Mouse (Mus musculus) heart, postnatal 14 days (tissue): ENCODE data around the gene Sppl2a. TPM values are rescaled to one million over a fixed set of nuclear protein-coding genes. Genes with fewer than 3 reads are reported as not detected.
A peak's percentile ranks its signal among the peaks of the same experiment; 100 is the strongest.
"Not testable (repeated sequence)": the region's sequence is repeated elsewhere in the genome, so short reads cannot be mapped to it uniquely, and the experiment has no call there.

ENCODE experiments used
- DNase-seq, 2 experiments: peaks; one replicate each; pipeline ENCODE4 v3.0.0; 2021 to 2022
- intact Hi-C: fragments of 180-260 bp; cut with DNase I; formaldehyde crosslinking; loops from one replicate; pipeline ENCODE4 v1.15.1; 2025
- long read RNA-seq, 2 experiments: library from polyadenylated mRNA; stranded (forward); transcript quantifications; one replicate each; pipeline ENCODE4 v2.0.0; 2021
- total RNA-seq, 2 experiments: library from RNA; stranded (reverse); gene quantifications; 2 replicates each; pipeline ENCODE4 v1.2.3; 2021

Sppl2a gene
- 10 to 100 TPM; 45.3 to 49.5 TPM for total RNA-seq
- long read RNA-seq, experiment 1, full-length matches to known transcripts, result 11 of 21 reads
- long read RNA-seq, experiment 1, partial matches to known transcripts, result 2 of 21 reads
- long read RNA-seq, experiment 1, other reads (novel, unspliced or antisense), result 8 of 21 reads
- long read RNA-seq, experiment 2, full-length matches to known transcripts, result 7 of 18 reads
- long read RNA-seq, experiment 2, partial matches to known transcripts, result 2 of 18 reads
- long read RNA-seq, experiment 2, other reads (novel, unspliced or antisense), result 9 of 18 reads

- DNase-seq, result peak; percentile 91 to 92
- intact Hi-C loops, result loop anchor here (1.0 to 2.0 kb wide), 4 partner anchors 16 to 76 kb away; partner anchors contain the start of genes Ap4e1 and Trpm7
These were observed at the start of gene Sppl2a for GRCm38 (mm10) chr2:126932897-126933641. Gene Sppl2a, minus strand, starts transcription at chr2:126933235.

GRCm38 (mm10) chr2:126977428-126977827 is 44.4 kb upstream of the Sppl2a start:
- intact Hi-C loops, result no loop called here
- no peak for DNase-seq

- DNase-seq, result no peak
- intact Hi-C loops, result no loop called here
These were observed 28.7 kb upstream of the Sppl2a start for GRCm38 (mm10) chr2:126961696-126962095.

- DNase-seq, result no peak
- intact Hi-C loops, result no loop called here
These were observed 22.6 kb upstream of the Sppl2a start for GRCm38 (mm10) chr2:126955671-126956070.

GRCm38 (mm10) chr2:126951085-126951484 is 18.1 kb upstream of the Sppl2a start:
- DNase-seq, result peak; percentile 59 to 65
- intact Hi-C loops, result no loop called here

GRCm38 (mm10) chr2:126950453-126950852 is 17.4 kb upstream of the Sppl2a start:
- intact Hi-C loops, result no loop called here

GRCm38 (mm10) chr2:126949856-126950255 is 16.8 kb upstream of the Sppl2a start:
- DNase-seq, result peak; percentile 44 to 59
- intact Hi-C loops, result loop anchor here (2.0 kb wide), 1 partner anchor 17 kb away; the partner anchor contains the start of gene Sppl2a

More at GRCm38 (mm10) chr2:126950453-126950852, 17.4 kb upstream of the Sppl2a start:
- no peak for DNase-seq

- DNase-seq, result not testable (repeated sequence)
- intact Hi-C loops, result loop anchor here (2.0 kb wide), 1 partner anchor 16 kb away; the partner anchor contains the start of gene Sppl2a
These were observed 16.3 kb upstream of the Sppl2a start for GRCm38 (mm10) chr2:126949297-126949696.

- intact Hi-C loops, result loop anchor here (2.0 kb wide), 1 partner anchor 15 kb away; the partner anchor contains the start of gene Sppl2a
- no peak for DNase-seq
These were observed 15.2 kb upstream of the Sppl2a start for GRCm38 (mm10) chr2:126948231-126948630.

- no peak for DNase-seq
- intact Hi-C loops, result loop anchor here (2.0 kb wide), 1 partner anchor 15 kb away; the partner anchor contains the start of gene Sppl2a
These were observed 14.6 kb upstream of the Sppl2a start for GRCm38 (mm10) chr2:126947646-126948045.

- intact Hi-C loops, result no loop called here
These were observed 10.2 kb upstream of the Sppl2a start for GRCm38 (mm10) chr2:126943211-126943610.

GRCm38 (mm10) chr2:126940314-126940866 is 7.4 kb upstream of the Sppl2a start:
- intact Hi-C loops, result no loop called here
- DNase-seq, result no peak

More at GRCm38 (mm10) chr2:126943211-126943610, 10.2 kb upstream of the Sppl2a start:
- no peak for DNase-seq

GRCm38 (mm10) chr2:126938069-126938468 is 5.0 kb upstream of the Sppl2a start:
- intact Hi-C loops, result no loop called here
- no peak for DNase-seq

GRCm38 (mm10) chr2:126933921-126934320 is 886 bp upstream of the Sppl2a start:
- DNase-seq, result no peak
- intact Hi-C loops, result loop anchor here (1.0 to 2.0 kb wide), 4 partner anchors 15 to 75 kb away; partner anchors contain the start of genes Ap4e1 and Trpm7

GRCm38 (mm10) chr2:126932261-126932896 is 656 bp downstream of the Sppl2a start:
- DNase-seq, result no peak
- intact Hi-C loops, result loop anchor here (2.0 kb wide), 3 partner anchors 16 to 76 kb away; partner anchors contain the start of gene Ap4e1

GRCm38 (mm10) chr2:126931784-126932183 is 1.3 kb downstream of the Sppl2a start:
- no peak for DNase-seq
- intact Hi-C loops, result loop anchor here (2.0 kb wide), 3 partner anchors 17 to 77 kb away; partner anchors contain the start of gene Ap4e1

GRCm38 (mm10) chr2:126928681-126929080 is 4.4 kb downstream of the Sppl2a start:
- intact Hi-C loops, result no loop called here
- no peak for DNase-seq

- intact Hi-C loops, result no loop called here
- DNase-seq, result no peak
These were observed 12.5 kb downstream of the Sppl2a start for GRCm38 (mm10) chr2:126920358-126921060.

- intact Hi-C loops, result no loop called here
- no peak for DNase-seq
These were observed 16.8 kb downstream of the Sppl2a start for GRCm38 (mm10) chr2:126916236-126916635.
